Mouse (Mus musculus) liver, embryonic 16.5 days (tissue): Measurements from ENCODE around the gene Camk1d. TPM values are rescaled to one million over a fixed set of nuclear protein-coding genes. Genes with fewer than 3 reads are reported as not detected.
A peak's percentile ranks its signal among the peaks of the same experiment; 100 is the strongest.

ENCODE experiments used
- ATAC-seq: fragments of 200-750 bp; cut with Nextera tagmentation; 2 replicates; pipeline ENCODE4 v1.8.0; 2017; ENCODE audit warnings: low read depth, mild to moderate bottlenecking, moderate number of reproducible peaks, moderate library complexity
- H3K27ac ChIP-seq: fragments of 300-500 bp; sonication (generic); 2 replicates; pipeline ENCODE4 v1.5.1; 2014; ENCODE audit warnings: mild to moderate bottlenecking, low read length
- H3K27me3 ChIP-seq: fragments of 300-500 bp; sonication (generic); 2 replicates; pipeline ENCODE4 v1.6.1; 2014; ENCODE audit warnings: low read depth, low read length, mixed read lengths; ENCODE audit not compliant: control insufficient read depth, insufficient read depth
- H3K36me3 ChIP-seq: fragments of 300-500 bp; sonication (generic); 2 replicates; pipeline ENCODE4 v1.6.1; 2014; ENCODE audit warnings: mild to moderate bottlenecking; ENCODE audit not compliant: control insufficient read depth, insufficient read depth
- H3K4me1 ChIP-seq: fragments of 300-500 bp; sonication (generic); 2 replicates; pipeline ENCODE4 v1.6.1; 2014; ENCODE audit warnings: low read depth, low read length, mixed read lengths; ENCODE audit not compliant: control insufficient read depth
- H3K4me2 ChIP-seq: fragments of 300-500 bp; sonication (generic); 2 replicates; pipeline ENCODE4 v1.6.1; 2014; ENCODE audit warnings: low read depth, low read length, mixed read lengths
- H3K4me3 ChIP-seq: fragments of 300-500 bp; sonication (generic); 2 replicates; pipeline ENCODE4 v1.5.1; 2014; ENCODE audit warnings: low read depth, mild to moderate bottlenecking, low read length
- H3K9ac ChIP-seq: fragments of 300-500 bp; sonication (generic); 2 replicates; pipeline ENCODE4 v1.6.1; 2014; ENCODE audit warnings: low read depth, low read length
- H3K9me3 ChIP-seq: fragments of 300-500 bp; sonication (generic); replicated peaks from 2 replicates; pipeline ENCODE4 v1.6.1; 2016; ENCODE audit warnings: low read length; ENCODE audit not compliant: control insufficient read depth
- WGBS: fragments of 180-500 bp; shearing (Covaris S2); extraction: QIAGEN DNeasy Blood & Tissue Kit; methylation state at CpG from one replicate; pipeline ENCODE4 v1.1.7; 2014; ENCODE audit not compliant: insufficient replicate concordance; 5-methylcytosine and 5-hydroxymethylcytosine counted together
- polyA plus RNA-seq: library from polyadenylated mRNA; unstranded; fragments of >200 nt; fragmentation: Nextera tagmentation; extraction: Ambion mirVana; gene quantifications from 2 replicates; pipeline ENCODE4 v1.2.1, GENCODE M21; 2015

Camk1d gene
- polyA plus RNA-seq, 1 experiment from 2014 or later: 1.3 TPM

GRCm38 (mm10) chr2:5715054-5715410 lies 717 bp upstream of the Camk1d start:
- no peak for ATAC-seq
- Histone ChIP-seq H3K4me3 (peak overlapping the region; percentile 69), H3K4me1 (peaks cover 6% of the 10 kb centered on the region), H3K4me2 (peak overlapping the region; percentile 85), H3K36me3 (no peaks in the 10 kb centered on the region), H3K27ac (no peak overlapping the region), H3K27me3 (peaks cover 36% of the 10 kb centered on the region), H3K9ac (0 out of 2 replicates have a peak overlapping the region, but pooled peaks have one; percentile 28), H3K9me3 (peaks cover 2% of the 10 kb centered on the region; the same call in 1 of the 2 replicates)
- 1% methylated on average over 19 of the region's 19 CpGs for WGBS

GRCm38 (mm10) chr2:5713325-5714210 lies 747 bp downstream of the Camk1d start:
- under 1% methylated on average over 46 of the region's 49 CpGs for WGBS
- Histone ChIP-seq H3K27me3 (peaks cover 36% of the 10 kb centered on the region), H3K4me3 (peak overlapping the region; percentile 69), H3K9me3 (peaks cover 2% of the 10 kb centered on the region; the same call in 1 of the 2 replicates), H3K4me1 (peaks cover 6% of the 10 kb centered on the region), H3K36me3 (no peaks in the 10 kb centered on the region), H3K27ac (0 out of 2 replicates have a peak overlapping the region, but pooled peaks have one; percentile 22), H3K9ac (peak overlapping the region; percentile 47), H3K4me2 (peak overlapping the region; percentile 85)
- ATAC-seq: peak; percentile 9

GRCm38 (mm10) chr2:5712255-5712654 lies 2.1 kb downstream of the Camk1d start:
- Histone ChIP-seq H3K4me3 (no peak overlapping the region), H3K4me2 (no peak overlapping the region), H3K27me3 (peaks cover 36% of the 10 kb centered on the region), H3K36me3 (no peaks in the 10 kb centered on the region), H3K9me3 (no peaks in the 10 kb centered on the region), H3K27ac (no peak overlapping the region), H3K4me1 (peaks cover 6% of the 10 kb centered on the region), H3K9ac (no peak overlapping the region)
- WGBS: 58% methylated on average over 7 of the region's 7 CpGs
- no peak for ATAC-seq

- H3K36me3 ChIP-seq: no peaks in the 10 kb centered on the region
Measured at GRCm38 (mm10) chr2:5709911-5710310, 4.4 kb downstream of the Camk1d start.

GRCm38 (mm10) chr2:5707871-5708733 lies 6.2 kb downstream of the Camk1d start:
- Histone ChIP-seq H3K27ac (no peak overlapping the region), H3K4me1 (no peaks in the 10 kb centered on the region; the same call in 1 of the 2 replicates), H3K9me3 (no peaks in the 10 kb centered on the region), H3K36me3 (no peaks in the 10 kb centered on the region), H3K9ac (no peak overlapping the region), H3K4me3 (no peak overlapping the region), H3K27me3 (peaks cover 9% of the 10 kb centered on the region), H3K4me2 (no peak overlapping the region)
- 54% methylated on average over 10 of the region's 10 CpGs for whole genome bisulfite sequencing
- ATAC-seq: no peak

More at GRCm38 (mm10) chr2:5709911-5710310, 4.4 kb downstream of the Camk1d start:
- Histone ChIP-seq H3K9ac (no peak overlapping the region), H3K4me3 (no peak overlapping the region), H3K27me3 (peaks cover 26% of the 10 kb centered on the region), H3K9me3 (no peaks in the 10 kb centered on the region), H3K4me1 (peaks cover 6% of the 10 kb centered on the region), H3K27ac (no peak overlapping the region), H3K4me2 (no peak overlapping the region)
- no peak for ATAC-seq
- WGBS: 46% methylated on average over 4 of the region's 4 CpGs

- no peak overlapping the region for H3K27ac ChIP-seq
- 40% methylated on average over 4 of the region's 4 CpGs for WGBS
- no peaks in the 10 kb centered on the region for H3K27me3 ChIP-seq
- H3K4me1 ChIP-seq: no peaks in the 10 kb centered on the region
- no peak overlapping the region for H3K4me3 ChIP-seq
- H3K9me3 ChIP-seq: no peaks in the 10 kb centered on the region
- H3K4me2 ChIP-seq: no peak overlapping the region
- no peaks in the 10 kb centered on the region for H3K36me3 ChIP-seq
- no peak overlapping the region for H3K9ac ChIP-seq
- ATAC-seq: no peak
Measured at GRCm38 (mm10) chr2:5706618-5707017, 7.7 kb downstream of the Camk1d start.

GRCm38 (mm10) chr2:5702370-5702769 lies 11.9 kb downstream of the Camk1d start:
- Histone ChIP-seq H3K4me1 (no peaks in the 10 kb centered on the region; the same call in none of the 2 replicates), H3K36me3 (no peaks in the 10 kb centered on the region), H3K27me3 (no peaks in the 10 kb centered on the region), H3K4me2 (no peak overlapping the region), H3K4me3 (no peak overlapping the region), H3K9ac (no peak overlapping the region), H3K27ac (no peak overlapping the region), H3K9me3 (no peaks in the 10 kb centered on the region)
- no peak for ATAC-seq
- 61% methylated on average over 2 of the region's 2 CpGs for WGBS

GRCm38 (mm10) chr2:5700931-5701330 lies 13.4 kb downstream of the Camk1d start:
- Histone ChIP-seq H3K36me3 (no peaks in the 10 kb centered on the region), H3K27me3 (no peaks in the 10 kb centered on the region), H3K4me3 (no peak overlapping the region), H3K4me1 (no peaks in the 10 kb centered on the region; the same call in none of the 2 replicates), H3K9ac (no peak overlapping the region), H3K27ac (no peak overlapping the region), H3K4me2 (no peak overlapping the region), H3K9me3 (no peaks in the 10 kb centered on the region)
- WGBS: 83% methylated on average over 3 of the region's 3 CpGs
- ATAC-seq: peak; percentile 81
